Comparison of ENCODE assay signal across 9 mouse cellular contexts in genomic region chr5:35695815-35696214, GRCm38 (mm10). TPM values are rescaled to one million over a fixed set of nuclear protein-coding genes. Genes with fewer than 3 reads are reported as not detected.
DNase-seq lines count a peak whose midpoint lies in the region; ATAC-seq and TF ChIP-seq lines count a peak whose summit lies in the region.
"Had no signal": no experiment of that assay in that cellular context is flagged by ENCODE, and none has a peak within 500 bp of the region (broad histone marks: within the 10 kb centered on the region; RNA-seq: fewer than 3 reads in every experiment).

No protein-coding gene starts in this region.

- no peak overlapping the region for H3K27ac ChIP-seq in intestine, postnatal 0 days (ENCODE audit: low read depth, low read length)
- no peak overlapping the region for H3K27ac ChIP-seq in intestine, embryonic 15.5 days
- H3K27ac ChIP-seq in embryonic facial prominence, embryonic 10.5 days (replicated peaks), result no peak overlapping the region; the same call in 1 of the 2 replicates
- H3K27ac ChIP-seq: embryonic facial prominence, embryonic 12.5 days; midbrain, embryonic 12.5 days had no signal

- WGBS in intestine, postnatal 0 days, result 34% methylated on average over 5 of the region's 5 CpGs
- 27% methylated on average over 5 of the region's 5 CpGs for WGBS in intestine, embryonic 15.5 days
- WGBS in embryonic facial prominence, embryonic 10.5 days, result 26% methylated on average over 5 of the region's 5 CpGs

- no peak overlapping the region for H3K4me2 ChIP-seq in intestine, postnatal 0 days (replicated peaks; ENCODE audit: low read depth)
- H3K4me2 ChIP-seq in intestine, embryonic 15.5 days (replicated peaks), result no peak overlapping the region
- H3K4me2 ChIP-seq: embryonic facial prominence, embryonic 12.5 days; midbrain, embryonic 12.5 days had no signal

- no peaks in the 10 kb centered on the region for H3K9me3 ChIP-seq in intestine, postnatal 0 days (ENCODE audit: control insufficient read depth)
- no peaks in the 10 kb centered on the region for H3K9me3 ChIP-seq in intestine, embryonic 15.5 days
- no peaks in the 10 kb centered on the region for H3K9me3 ChIP-seq in embryonic facial prominence, embryonic 10.5 days
- H3K9me3 ChIP-seq: embryonic facial prominence, embryonic 12.5 days; midbrain, embryonic 12.5 days had no signal

- TF ChIP-seq CTCF in intestine, postnatal 0 days (IDR thresholded peaks at IDR 0.05; ENCODE audit: low read depth), result peak; percentile 66

- DNase-seq in thymus, postnatal 14 days, result peak; percentile 11
- DNase-seq in thymus, postnatal 36 days, result no peak
- peak; percentile 54 for DNase-seq in embryonic facial prominence, embryonic 10.5 days (ENCODE audit: low spot score)
- no peak for DNase-seq in urinary bladder, postnatal 14 days (ENCODE audit: low spot score)
- no peak for DNase-seq in heart, adult 18-20 months

- no peak overlapping the region for H3K9ac ChIP-seq in intestine, postnatal 0 days (ENCODE audit: low read depth, low read length)
- no peak overlapping the region for H3K9ac ChIP-seq in intestine, embryonic 15.5 days
- H3K9ac ChIP-seq: embryonic facial prominence, embryonic 12.5 days; midbrain, embryonic 12.5 days had no signal

- H3K36me3 ChIP-seq in intestine, postnatal 0 days (ENCODE audit: control insufficient read depth, insufficient read depth), result peaks cover 33% of the 10 kb centered on the region; the same call in 1 of the 2 replicates
- no peaks in the 10 kb centered on the region for H3K36me3 ChIP-seq in intestine, embryonic 15.5 days
- no peaks in the 10 kb centered on the region for H3K36me3 ChIP-seq in embryonic facial prominence, embryonic 10.5 days (replicated peaks)
- H3K36me3 ChIP-seq: embryonic facial prominence, embryonic 12.5 days; midbrain, embryonic 12.5 days had no signal

- no peaks in the 10 kb centered on the region for H3K4me1 ChIP-seq in intestine, postnatal 0 days (replicated peaks; ENCODE audit: control insufficient read depth, insufficient read depth, low read length)
- H3K4me1 ChIP-seq in intestine, embryonic 15.5 days (replicated peaks), result peaks cover 11% of the 10 kb centered on the region
- peaks cover 25% of the 10 kb centered on the region for H3K4me1 ChIP-seq in embryonic facial prominence, embryonic 10.5 days

- no peak overlapping the region for H3K4me3 ChIP-seq in intestine, postnatal 0 days (ENCODE audit: low read depth, low read length)
- H3K4me3 ChIP-seq in intestine, embryonic 15.5 days (replicated peaks), result no peak overlapping the region
- H3K4me3 ChIP-seq in embryonic facial prominence, embryonic 10.5 days, result no peak overlapping the region
- H3K4me3 ChIP-seq: embryonic facial prominence, embryonic 12.5 days; midbrain, embryonic 12.5 days had no signal

- no peaks in the 10 kb centered on the region; the same call in 1 of the 2 replicates for H3K27me3 ChIP-seq in intestine, postnatal 0 days (replicated peaks; ENCODE audit: control insufficient read depth, insufficient read depth, low read length)
- no peaks in the 10 kb centered on the region for H3K27me3 ChIP-seq in intestine, embryonic 15.5 days (replicated peaks)
- no peaks in the 10 kb centered on the region for H3K27me3 ChIP-seq in embryonic facial prominence, embryonic 10.5 days (replicated peaks; ENCODE audit: low read depth, poor library complexity, severe bottlenecking)
- H3K27me3 ChIP-seq: midbrain, embryonic 12.5 days had no signal

- no peak for ATAC-seq in intestine, postnatal 0 days
- ATAC-seq in intestine, embryonic 15.5 days, result no peak

RNA-seq across cellular contexts. Expression of gene Htra3, which starts 16.2 kb away (rescaled TPM):
- 24.5 and 25.5 TPM in 2 replicates for polyA plus RNA-seq in intestine, postnatal 0 days (2015; fragmentation: Nextera tagmentation; extraction: Ambion mirVana)
- polyA plus RNA-seq in intestine, embryonic 15.5 days (2015; fragmentation: Nextera tagmentation; extraction: Ambion mirVana), result 47.2 and 48.2 TPM in 2 replicates
- 4.2 and 5.4 TPM in 2 replicates for polyA plus RNA-seq in embryonic facial prominence, embryonic 10.5 days (2016; fragmentation: Nextera tagmentation; extraction: Ambion mirVana)
- total RNA-seq in heart, adult 18-20 months (2021), result 10 to 100 TPM; 73.5 to 83.6 TPM

RNA-seq across cellular contexts. Expression of gene Sh3tc1, which starts 44.0 kb away (rescaled TPM):
- polyA plus RNA-seq in intestine, postnatal 0 days (2015; fragmentation: Nextera tagmentation; extraction: Ambion mirVana), result 18.3 and 18.7 TPM in 2 replicates
- 16.0 and 17.8 TPM in 2 replicates for polyA plus RNA-seq in intestine, embryonic 15.5 days (2015; fragmentation: Nextera tagmentation; extraction: Ambion mirVana)
- 3.7 and 4.3 TPM in 2 replicates for polyA plus RNA-seq in embryonic facial prominence, embryonic 10.5 days (2016; fragmentation: Nextera tagmentation; extraction: Ambion mirVana)
- total RNA-seq in heart, adult 18-20 months (2021), result 10 to 100 TPM in 1 of 2 experiments, 1 to 10 TPM in 1; 8.2 to 10.3 TPM

Comparison
In these comparisons a context has a peak if more than half of its experiments do, and no peak if none do; other contexts are left out.
1. DNase-seq: peak in thymus, postnatal 14 days (single experiment) and embryonic facial prominence, embryonic 10.5 days (single experiment); none in thymus, postnatal 36 days (0 of 2), urinary bladder, postnatal 14 days (single experiment) and heart, adult 18-20 months (0 of 2).